Mouse (Mus musculus): ENCODE measurements around the gene Hist1h2ae. TPM values are rescaled to one million over a fixed set of nuclear protein-coding genes. Genes with fewer than 3 reads are reported as not detected.

The Hist1h2ae gene
- polyA plus RNA-seq, 1 experiment: 1.7 TPM

- TF ChIP-seq CTCF (IDR thresholded peaks at IDR 0.05; ENCODE audit: low read depth, low read length) (no peak), POLR2A (IDR thresholded peaks at IDR 0.05; ENCODE audit: borderline replicate concordance, low read depth, low read length) (no peak)
- H3K27ac ChIP-seq (ENCODE audit: insufficient read depth, low read depth, low read length): peak overlapping the region; percentile 63
- peaks cover 21% of the 10 kb centered on the region for H3K4me1 ChIP-seq (ENCODE audit: control insufficient read depth, insufficient read depth, low read length)
- no peak overlapping the region for H3K4me3 ChIP-seq (ENCODE audit: insufficient read depth, low read length)
Measured at GRCm38 (mm10) chr13:23538249-23538648, 32.8 kb downstream of the Hist1h2ae start.

GRCm38 (mm10) chr13:23537006-23537710 is 33.9 kb downstream of the Hist1h2ae start:
- H3K4me3 ChIP-seq (ENCODE audit: insufficient read depth, low read length): no peak overlapping the region
- TF ChIP-seq CTCF (IDR thresholded peaks at IDR 0.05; ENCODE audit: low read depth, low read length): no peak
- no peak for TF ChIP-seq POLR2A (IDR thresholded peaks at IDR 0.05; ENCODE audit: borderline replicate concordance, low read depth, low read length)
- H3K4me1 ChIP-seq (ENCODE audit: control insufficient read depth, insufficient read depth, low read length): peaks cover 29% of the 10 kb centered on the region
- H3K27ac ChIP-seq (ENCODE audit: insufficient read depth, low read depth, low read length): peak overlapping the region; percentile 16; the same call in 1 of the 2 replicates

DNA sequence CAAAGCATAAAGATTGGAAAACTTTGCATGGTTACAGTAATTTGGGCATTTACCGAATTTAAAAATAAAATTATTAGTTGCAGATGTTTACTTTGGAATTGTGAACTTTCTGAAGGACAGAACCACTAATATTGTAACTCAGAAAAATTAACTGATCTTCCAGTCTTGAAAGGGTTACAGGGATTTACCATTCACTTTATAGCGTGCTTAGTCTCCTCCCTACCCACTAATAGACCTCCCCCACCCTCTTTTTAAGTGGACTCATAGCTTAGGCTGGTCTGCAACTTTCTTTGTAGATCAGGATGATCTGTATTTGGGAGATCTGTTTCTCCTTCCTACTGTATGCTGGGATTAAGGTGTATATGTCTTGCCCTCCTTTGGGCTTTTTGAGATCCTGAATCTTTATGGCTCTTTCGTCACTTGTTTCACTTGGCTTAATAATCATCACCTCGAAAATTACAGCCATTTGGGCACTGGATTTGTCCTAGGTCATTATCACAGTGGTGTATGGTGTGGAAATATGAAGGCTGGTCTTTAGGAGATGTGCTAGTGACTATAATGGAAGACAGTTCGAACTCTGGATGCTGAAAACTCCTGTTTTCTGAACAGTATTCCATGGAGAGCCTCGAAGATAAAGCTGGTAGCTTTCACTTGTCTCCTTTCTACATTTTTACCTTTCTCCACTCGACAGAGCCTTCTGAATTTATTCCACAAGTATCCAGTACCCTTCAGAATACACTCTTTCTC is 34.8 kb downstream of the Hist1h2ae start:
- H3K27ac ChIP-seq (ENCODE audit: insufficient read depth, low read depth, low read length): peak overlapping the region; percentile 55
- peaks cover 29% of the 10 kb centered on the region for H3K4me1 ChIP-seq (ENCODE audit: control insufficient read depth, insufficient read depth, low read length)
- TF ChIP-seq POLR2A (IDR thresholded peaks at IDR 0.05; ENCODE audit: borderline replicate concordance, low read depth, low read length) (no peak), CTCF (IDR thresholded peaks at IDR 0.05; ENCODE audit: low read depth, low read length) (no peak)
- H3K4me3 ChIP-seq (ENCODE audit: insufficient read depth, low read length): peak overlapping the region; percentile 45

DNA sequence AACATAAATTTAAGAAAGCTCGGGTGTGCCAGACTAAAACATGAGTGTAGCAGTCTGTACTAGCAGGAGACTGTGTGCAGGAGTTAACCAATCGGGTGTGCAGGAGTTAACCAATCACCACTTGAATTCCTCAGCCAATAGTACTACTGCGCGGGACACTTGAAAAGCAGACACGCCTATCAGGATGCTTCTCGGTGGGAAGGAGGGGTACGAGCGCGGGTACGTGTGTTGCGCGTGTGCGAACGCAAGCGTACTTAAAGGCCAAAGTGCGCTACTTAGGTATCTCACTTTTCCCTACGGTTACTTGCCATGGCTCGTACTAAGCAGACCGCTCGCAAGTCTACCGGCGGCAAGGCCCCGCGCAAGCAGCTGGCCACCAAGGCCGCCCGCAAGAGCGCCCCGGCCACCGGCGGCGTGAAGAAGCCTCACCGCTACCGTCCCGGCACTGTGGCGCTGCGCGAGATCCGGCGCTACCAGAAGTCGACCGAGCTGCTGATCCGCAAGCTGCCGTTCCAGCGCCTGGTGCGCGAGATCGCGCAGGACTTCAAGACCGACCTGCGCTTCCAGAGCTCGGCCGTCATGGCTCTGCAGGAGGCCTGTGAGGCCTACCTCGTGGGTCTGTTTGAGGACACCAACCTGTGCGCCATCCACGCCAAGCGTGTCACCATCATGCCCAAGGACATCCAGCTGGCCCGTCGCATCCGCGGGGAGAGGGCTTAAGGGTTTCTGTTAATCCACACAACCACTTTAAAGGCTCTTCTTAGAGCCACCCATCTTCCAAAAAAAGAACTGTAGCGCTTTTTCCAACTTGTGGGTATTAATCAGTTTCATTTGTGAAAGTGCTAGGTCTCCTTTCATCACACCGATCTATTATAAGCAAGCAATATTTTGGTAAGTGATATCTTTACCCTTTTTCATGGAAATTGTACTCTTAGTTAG is 35.6 kb downstream of the Hist1h2ae start, which contains the start of gene Hist1h3g:
Gene Hist1h3g, plus strand, starts transcription at position 286 of the 939 bp plus-strand sequence.
- H3K27ac ChIP-seq (ENCODE audit: insufficient read depth, low read depth, low read length): peak within 1 kb of the TSS; percentile 84
- peak within 1 kb of the TSS; percentile 63 for H3K4me3 ChIP-seq (ENCODE audit: insufficient read depth, low read length)
- H3K4me1 ChIP-seq (ENCODE audit: control insufficient read depth, insufficient read depth, low read length): peaks cover 29% of the 10 kb centered on the region

- TF ChIP-seq POLR2A (IDR thresholded peaks at IDR 0.05; ENCODE audit: borderline replicate concordance, low read depth, low read length) (no peak), CTCF (IDR thresholded peaks at IDR 0.05; ENCODE audit: low read depth, low read length) (no peak)
- peak overlapping the region; percentile 84 for H3K27ac ChIP-seq (ENCODE audit: insufficient read depth, low read depth, low read length)
- peaks cover 29% of the 10 kb centered on the region for H3K4me1 ChIP-seq (ENCODE audit: control insufficient read depth, insufficient read depth, low read length)
- H3K4me3 ChIP-seq (ENCODE audit: insufficient read depth, low read length): peak overlapping the region; percentile 63
Measured at GRCm38 (mm10) chr13:23534368-23535131, 36.5 kb downstream of the Hist1h2ae start.

GRCm38 (mm10) chr13:23533560-23534367 is 37.3 kb downstream of the Hist1h2ae start, which contains the start of gene Hist1h2af:
Gene Hist1h2af, plus strand, starts transcription at chr13:23533906.
- H3K4me1 ChIP-seq (ENCODE audit: control insufficient read depth, insufficient read depth, low read length): peaks cover 28% of the 10 kb centered on the region
- peak within 1 kb of the TSS; percentile 84 for H3K27ac ChIP-seq (ENCODE audit: insufficient read depth, low read depth, low read length)
- H3K4me3 ChIP-seq (ENCODE audit: insufficient read depth, low read length): peak within 1 kb of the TSS; percentile 63

- Histone ChIP-seq H3K27ac (ENCODE audit: insufficient read depth, low read depth, low read length) (peak overlapping the region; percentile 75), H3K4me1 (ENCODE audit: control insufficient read depth, insufficient read depth, low read length) (peaks cover 19% of the 10 kb centered on the region), H3K4me3 (ENCODE audit: insufficient read depth, low read length) (peak overlapping the region; percentile 54)
- TF ChIP-seq POLR2A (IDR thresholded peaks at IDR 0.05; ENCODE audit: borderline replicate concordance, low read depth, low read length) (no peak), CTCF (IDR thresholded peaks at IDR 0.05; ENCODE audit: low read depth, low read length) (no peak)
Measured at GRCm38 (mm10) chr13:23532262-23533075, 38.6 kb downstream of the Hist1h2ae start.
